Mouse (Mus musculus) right cerebral cortex, postnatal 10 days (tissue): Measurements from ENCODE around the gene Chpf.

ENCODE experiments used
- DNase-seq, 2 experiments: peaks; one replicate each; pipeline ENCODE4 v3.0.0; 2021; ENCODE audit warnings: low spot score in 2 of 2

Gene Chpf

GRCm38 (mm10) chr1:75458789-75459684 is 20.1 kb downstream of the Chpf start:
- peak; percentile 78 to 81 for DNase-seq

- peak in 1 of 2 experiments; percentile 66 for DNase-seq
These were observed 20.9 kb downstream of the Chpf start for GRCm38 (mm10) chr1:75458025-75458788.

DNA sequence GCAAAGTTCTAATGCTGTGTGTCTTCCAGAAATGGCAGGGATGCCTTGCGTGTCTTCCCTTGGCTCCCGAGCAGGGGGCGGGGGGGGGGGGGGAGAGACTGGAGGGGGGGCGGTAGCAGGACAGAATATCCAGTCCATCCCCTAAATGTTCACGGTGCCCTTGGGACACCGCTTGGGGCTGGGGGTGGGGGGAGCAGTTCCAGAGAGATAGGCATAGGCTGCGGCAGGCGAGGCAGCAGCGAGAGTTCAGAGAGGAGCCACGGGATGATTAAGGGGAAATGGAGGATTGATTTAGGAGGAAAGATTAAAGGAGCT is 21.4 kb downstream of the Chpf start:
- DNase-seq, result no peak

DNA sequence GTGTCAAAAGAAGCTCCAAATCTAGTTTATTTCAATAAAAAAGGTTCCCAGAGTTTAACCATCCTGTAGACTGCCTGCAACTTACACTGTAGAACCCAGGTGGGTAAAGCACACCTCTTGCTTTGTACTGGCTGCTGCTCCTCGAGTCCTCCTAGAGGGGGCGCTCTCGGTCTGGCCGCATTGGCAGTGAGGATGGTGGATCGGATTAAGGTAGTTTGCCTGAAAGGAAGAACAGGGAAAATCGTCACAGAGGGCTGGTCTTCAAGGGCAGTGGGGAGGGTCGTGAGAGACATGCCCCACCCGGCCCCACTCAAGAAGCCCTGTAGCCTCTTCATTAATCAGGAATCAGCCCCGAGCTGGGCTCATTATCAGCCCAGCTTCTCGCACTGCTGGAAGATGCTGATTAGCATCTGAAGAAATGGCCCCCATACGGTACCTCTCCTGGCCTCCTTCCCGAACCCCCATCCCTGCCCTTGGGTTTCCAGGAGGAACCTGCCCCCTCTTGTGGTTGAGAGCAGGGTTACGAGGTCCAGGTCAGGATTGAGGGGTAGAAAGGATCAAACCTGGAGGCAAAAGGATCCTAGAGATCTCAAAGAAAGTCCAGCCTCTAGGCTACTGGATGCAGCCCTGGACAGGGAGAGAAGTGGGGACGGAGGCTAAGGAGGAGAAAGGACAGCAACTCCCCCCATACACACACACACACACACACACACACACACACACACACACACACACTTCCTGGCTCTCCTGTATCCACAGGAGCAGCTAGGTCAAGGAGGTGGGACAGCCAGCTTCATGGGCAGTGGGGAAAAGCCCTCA is 22.2 kb downstream of the Chpf start:
- no peak for DNase-seq

GRCm38 (mm10) chr1:75455948-75456347 is 23.2 kb downstream of the Chpf start:
- no peak for DNase-seq

DNA sequence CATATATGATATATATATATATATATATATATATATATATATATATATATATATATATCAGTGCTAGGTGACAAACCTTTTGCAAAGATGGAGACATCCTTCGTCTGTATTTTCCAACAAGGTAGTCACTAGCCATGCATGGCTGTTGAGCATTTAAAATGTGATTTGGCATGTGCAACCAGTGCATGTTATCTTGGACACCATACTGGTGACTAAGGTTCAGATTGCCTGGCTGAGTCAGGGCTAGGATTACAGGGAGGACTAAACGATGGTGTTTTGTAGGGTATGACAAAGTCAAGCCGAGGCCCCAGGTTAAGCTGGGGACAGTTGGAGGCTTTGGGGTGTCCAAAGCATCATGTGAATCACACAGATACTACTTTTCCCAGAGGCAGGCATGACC is 23.7 kb downstream of the Chpf start:
- no peak for DNase-seq

- DNase-seq, result no peak
These were observed 27.2 kb downstream of the Chpf start for GRCm38 (mm10) chr1:75451900-75452299.

DNA sequence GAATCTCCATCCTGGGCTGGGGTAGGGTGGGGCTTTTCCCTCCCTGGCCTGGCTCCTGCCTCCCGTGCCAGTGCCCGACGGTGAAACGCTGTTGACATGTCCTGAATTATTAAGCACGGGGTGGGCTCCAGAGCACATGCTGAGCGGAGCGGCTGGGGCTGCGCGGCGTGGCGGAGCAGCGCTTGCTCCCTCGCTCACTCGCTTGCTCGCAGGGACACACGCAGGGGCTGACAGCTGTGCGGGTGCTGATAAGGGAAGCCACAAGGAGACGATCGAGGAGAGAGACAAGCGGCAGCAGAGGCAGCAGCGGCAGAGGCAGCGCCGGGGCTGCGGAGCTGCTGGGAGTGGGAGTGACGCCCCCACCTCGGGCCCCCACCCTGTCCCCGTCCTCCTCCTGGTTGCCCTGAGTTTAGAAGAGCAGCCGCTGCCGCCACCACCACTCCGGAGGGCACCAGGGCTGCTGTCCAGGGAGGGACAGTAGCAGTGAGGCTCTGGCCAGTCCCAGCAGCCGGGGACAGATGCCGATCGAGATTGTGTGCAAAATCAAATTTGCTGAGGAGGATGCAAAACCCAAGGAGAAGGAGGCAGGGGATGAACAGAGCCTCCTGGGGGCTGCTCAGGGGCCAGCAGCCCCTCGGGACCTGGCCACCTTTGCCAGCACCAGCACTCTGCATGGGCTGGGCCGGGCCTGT is 28.6 kb downstream of the Chpf start, which contains the start of gene Asic4:
Gene Asic4 (plus strand): TSS at position 123 of the 692 bp plus-strand sequence.
- DNase-seq, result no peak

GRCm38 (mm10) chr1:75449377-75450135 is 29.6 kb downstream of the Chpf start:
- no peak for DNase-seq

DNA sequence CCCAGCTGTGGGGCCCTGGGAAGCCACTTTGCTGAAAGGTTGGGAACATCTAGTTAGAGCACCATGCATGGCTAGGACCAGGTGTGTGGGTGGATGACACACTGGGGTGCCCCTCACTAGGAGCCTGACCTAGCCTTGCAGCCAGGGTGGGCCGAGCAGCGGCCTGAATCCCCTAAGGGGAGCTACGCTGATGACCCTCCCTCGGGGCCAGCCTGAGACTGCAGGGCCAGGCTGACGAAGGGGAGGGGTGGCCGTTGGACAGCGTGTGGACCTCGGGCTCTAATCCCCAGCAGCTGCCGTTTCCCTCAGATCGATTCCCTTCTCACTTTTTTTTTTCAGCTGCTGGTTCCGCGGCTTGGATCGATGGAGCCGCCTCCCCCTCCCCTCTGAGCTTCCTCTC is 30.2 kb downstream of the Chpf start:
- DNase-seq, result no peak

DNA sequence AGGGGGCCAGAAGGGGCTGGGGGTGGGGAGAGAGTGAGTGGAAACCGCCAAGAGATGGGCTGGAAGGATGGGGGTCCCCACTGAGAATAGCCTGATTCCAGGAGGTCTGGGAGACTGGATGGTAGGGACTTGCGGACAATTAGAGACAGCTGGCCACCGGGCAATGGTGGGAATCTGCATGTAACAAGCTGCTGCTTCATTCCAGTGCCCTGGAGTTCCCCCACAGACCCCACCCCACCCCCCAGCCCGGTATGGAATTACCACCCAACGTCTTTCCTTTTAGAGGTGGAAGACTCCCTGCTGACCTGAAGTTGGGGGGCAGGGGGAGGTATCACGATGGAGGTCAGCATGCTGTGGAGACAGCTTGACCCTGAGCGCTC is 31.1 kb downstream of the Chpf start:
- DNase-seq, result no peak

DNA sequence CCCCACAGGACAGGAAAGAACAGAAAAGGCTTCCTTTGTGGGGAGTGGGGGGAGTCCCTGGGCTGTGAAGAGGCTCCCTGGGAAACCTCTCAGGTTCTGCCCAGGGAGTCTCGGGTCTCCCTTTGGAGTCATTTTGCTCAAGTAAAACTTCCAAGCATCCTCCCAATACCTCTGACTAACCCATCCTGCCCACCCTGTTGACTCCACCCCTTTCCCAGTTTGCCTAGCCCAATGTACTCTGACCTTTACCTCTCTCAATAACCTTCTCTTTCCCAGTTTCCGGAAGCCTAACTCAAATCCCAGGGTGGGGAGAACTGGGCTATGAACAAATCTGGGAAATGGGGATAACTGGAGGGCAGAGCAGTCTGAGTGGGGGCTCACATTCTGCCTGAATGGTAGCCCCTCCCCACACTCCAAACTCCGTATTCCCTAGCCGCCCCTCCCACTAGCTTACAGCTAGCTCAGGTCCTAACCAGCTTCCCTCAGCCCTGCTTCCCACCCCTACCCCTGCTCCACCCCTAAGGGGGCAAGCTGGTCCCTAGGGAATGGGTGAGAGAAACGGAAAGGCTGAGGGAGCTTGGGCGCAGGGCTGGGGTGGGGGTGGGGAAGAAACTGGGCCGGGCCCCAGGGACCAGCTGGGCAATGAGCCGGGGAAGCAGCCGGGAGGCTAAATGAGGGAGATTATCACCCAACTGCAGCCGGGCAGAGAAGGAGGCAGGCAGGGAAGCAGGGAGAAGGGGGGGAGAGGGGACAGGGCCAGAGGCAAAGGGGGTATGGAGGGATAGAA is 31.6 kb downstream of the Chpf start:
- DNase-seq, result peak in 1 of 2 experiments; percentile 69

DNA sequence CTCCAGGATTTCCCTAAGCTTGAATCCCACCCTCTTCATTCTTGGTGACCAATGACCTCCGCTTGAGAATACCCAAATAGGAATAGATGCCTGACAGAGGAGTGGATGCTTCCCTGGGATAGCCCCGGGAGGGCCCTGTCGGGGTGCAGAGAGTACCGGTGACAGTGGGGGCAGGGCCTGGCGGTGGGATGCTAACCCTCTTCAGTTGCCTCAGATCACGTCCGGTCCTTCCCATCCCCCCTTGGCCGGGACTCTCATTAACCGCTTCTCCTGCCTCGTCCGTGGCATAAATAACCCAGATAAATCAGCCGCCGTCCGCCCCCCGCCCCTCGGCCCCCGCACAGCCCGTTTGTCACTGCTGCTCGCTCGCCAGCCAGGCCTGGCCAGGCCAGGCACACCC is 32.5 kb downstream of the Chpf start:
- no peak for DNase-seq

DNA sequence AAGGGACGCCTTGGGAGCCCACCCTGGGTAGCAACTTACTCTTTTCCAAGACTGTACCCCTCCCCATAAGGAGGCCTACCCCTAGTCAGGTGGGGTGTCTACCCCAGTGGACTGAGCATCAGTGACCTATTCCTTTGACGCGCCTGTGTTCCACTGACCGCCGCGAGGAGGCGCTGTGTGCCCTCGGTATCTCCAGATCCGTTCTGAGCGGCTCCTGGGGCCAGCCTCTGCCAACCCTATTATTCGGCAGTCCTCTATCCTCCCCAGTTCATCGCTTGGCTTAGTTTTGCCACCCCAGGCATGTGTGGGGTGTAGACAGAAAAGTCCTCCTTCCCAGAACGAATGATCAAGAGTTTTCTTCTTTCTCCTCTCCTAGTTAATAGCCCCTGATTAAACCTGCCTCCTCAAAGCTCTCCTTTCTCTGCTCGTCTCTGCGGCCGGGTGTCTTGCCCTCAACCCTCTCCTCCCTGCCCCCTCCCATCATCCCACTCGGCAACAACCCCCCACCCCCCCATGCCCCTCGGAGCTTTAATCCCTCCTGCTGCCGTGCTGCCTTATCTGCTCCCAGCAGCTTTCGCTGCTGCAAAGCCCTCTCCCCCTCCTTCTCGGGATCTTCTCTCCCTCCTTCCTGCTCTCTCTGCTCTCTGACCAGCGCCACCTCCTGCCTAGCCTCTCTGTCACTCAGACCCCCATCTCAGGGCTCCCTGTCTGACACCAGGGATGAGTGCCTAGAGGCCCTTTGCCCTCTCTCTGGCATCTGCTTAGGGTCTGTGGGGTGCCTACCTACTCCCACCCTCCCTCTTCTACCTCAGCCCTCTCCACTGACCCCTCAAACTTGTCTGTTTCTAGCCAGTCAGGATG is 33.1 kb downstream of the Chpf start:
- peak; percentile 81 to 82 for DNase-seq

DNA sequence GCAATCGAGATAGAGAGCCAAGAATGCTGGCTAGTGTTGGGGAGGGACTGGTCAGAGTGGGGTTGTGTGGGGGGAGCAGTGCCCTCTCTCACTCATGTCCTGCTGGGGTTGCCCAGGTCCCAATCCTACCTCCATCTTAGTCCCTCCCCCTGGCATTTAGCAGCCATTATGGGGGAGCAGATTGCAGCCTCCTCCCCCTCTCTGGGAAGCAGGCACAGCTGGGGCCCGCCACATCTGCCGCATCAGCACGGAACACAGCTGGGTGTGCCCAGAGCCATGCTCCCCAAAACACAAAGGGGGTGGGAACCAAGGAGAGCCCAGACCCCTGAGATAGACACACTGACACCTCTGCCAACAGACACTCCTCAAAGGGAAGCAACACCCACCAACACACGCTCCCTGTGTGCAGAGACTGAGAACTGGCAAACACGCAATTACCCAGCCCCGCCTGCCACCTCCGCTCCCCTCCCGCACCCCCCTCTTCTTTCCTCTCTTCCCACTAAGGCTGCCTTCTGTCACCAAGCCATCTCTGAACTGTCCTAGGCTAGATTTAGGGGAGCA is 33.9 kb downstream of the Chpf start:
- DNase-seq, result peak; percentile 73 to 75

GRCm38 (mm10) chr1:75444208-75444607 is 34.9 kb downstream of the Chpf start:
- no peak for DNase-seq

GRCm38 (mm10) chr1:75443247-75444024 is 35.7 kb downstream of the Chpf start:
- no peak for DNase-seq

DNA sequence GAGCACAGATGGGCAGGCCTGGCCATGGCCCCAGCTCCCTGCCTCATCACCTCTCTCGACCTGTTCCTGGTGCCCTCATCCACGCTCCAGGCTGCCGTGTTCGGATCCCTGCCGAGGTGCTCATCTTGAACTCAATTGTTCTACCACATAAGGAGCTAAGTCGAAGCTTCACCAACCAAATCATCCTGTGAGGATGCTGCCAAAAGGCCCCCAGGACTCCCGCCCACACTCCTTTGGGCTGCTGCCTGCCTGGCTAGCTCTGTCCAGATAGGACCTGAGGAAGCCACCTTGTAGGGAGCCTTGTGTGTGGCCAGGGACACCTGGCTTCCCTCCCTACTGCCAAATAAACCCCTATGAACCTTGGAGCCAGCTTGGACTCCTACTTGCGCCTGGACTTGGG is 36.3 kb downstream of the Chpf start:
- DNase-seq, result no peak
